Mouse (Mus musculus) thymus, postnatal 0 days (tissue): ENCODE data around the gene Zbtb20. TPM values are rescaled to one million over a fixed set of nuclear protein-coding genes. Genes with fewer than 3 reads are reported as not detected.

Source experiments
- DNase-seq: peaks from one replicate; pipeline ENCODE4 v3.0.0-alpha.2; 2015; ENCODE audit warnings: low spot score
- polyA plus RNA-seq: library from polyadenylated mRNA; unstranded; fragments of >200 nt; fragmentation: Nextera tagmentation; extraction: Ambion mirVana; gene quantifications from 2 replicates; pipeline ENCODE4 v1.2.1, GENCODE M21; 2015

The Zbtb20 gene
- polyA plus RNA-seq, 1 experiment from 2014 or later: 15.5 TPM

DNA sequence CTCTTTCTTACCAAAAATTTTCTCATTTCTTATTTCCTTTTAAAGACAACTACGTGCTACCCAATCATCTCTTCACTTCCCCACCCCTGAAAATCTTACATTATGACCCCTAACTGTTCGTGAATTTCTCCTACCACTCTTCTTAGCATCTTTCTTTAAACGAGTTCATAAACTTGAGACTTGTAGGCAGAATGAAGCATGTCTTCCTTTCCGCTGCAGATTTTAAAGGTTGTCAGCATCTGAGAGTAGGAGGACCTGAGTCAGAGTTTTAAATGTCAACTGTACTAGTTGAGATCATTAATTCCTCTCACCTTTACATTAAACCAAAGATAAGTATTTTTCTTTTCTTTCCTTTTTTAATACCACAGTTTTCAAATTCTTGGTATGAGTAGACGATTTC, 753.0 kb downstream of the Zbtb20 start:
- DNase-seq: no peak

- DNase-seq: no peak
Observed at GRCm38 (mm10) chr16:43631758-43632157, 756.1 kb downstream of the Zbtb20 start.

GRCm38 (mm10) chr16:43634037-43634436, 758.4 kb downstream of the Zbtb20 start:
- no peak for DNase-seq

DNA sequence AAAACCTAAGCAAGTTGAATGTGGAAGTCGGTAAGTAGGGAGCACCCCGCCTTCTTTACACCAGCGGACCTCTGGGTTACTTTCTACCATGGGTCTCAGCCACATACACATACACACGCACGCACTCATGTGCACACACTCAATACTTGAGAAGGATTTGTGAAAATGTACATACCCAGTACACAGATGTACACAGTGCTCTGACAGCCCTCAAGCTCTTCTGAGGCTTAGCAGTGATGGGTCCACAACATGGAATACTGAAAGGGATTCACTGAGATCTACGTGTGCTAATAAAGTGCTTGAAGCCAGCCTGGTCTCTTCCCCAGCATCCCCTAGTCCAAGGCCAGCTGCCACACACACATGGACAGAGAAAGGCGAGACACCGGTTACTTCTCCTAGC, 761.6 kb downstream of the Zbtb20 start:
- DNase-seq: no peak

DNA sequence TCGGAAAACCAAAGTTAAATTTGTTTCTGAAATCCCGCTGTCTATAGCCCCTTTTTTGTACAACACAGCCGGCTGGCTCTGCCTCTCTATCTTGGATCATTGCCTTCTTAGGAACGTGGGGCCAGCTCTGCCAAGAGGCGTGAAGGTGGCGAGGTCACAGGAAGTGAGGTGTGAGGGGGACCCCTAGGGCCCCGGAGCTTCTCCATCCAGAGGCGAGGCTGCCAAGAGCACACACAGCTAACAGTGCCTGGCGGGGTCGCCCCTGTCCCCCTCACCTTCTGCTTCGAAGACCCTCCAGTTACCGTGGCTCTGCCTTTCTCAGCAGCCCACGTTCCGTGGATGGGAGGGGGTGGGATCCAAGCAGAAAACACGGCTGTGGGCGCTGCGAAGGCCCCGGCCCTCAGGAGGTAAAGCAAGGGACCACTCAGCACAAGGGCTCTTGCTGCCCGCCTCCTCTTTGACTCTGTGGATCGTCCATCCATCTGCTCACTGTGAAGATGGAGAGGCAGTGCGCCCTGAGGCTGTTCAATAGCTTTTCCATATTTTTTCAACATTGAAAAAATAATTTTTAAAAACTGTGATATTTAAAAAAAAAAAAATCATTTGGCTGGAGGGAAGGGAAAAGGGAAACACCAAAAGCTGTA, 762.8 kb downstream of the Zbtb20 start:
- no peak for DNase-seq

DNA sequence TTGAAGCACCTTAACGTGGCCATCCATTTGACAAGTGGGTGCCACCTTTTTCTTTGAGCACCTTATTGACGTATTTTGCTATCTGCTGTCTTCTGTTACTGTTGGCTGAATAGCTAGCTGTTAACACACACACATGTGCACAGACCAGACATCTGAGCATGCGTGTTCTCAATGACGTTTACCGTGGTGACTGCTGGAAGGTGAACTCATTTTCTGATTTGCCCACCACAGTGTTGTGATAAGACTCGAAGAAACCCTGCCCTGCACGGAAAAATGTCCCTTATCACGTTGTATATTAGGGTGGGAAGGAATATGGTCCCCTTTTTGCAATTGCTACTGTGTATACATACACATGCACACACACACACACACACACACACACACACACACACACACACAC, 765.5 kb downstream of the Zbtb20 start:
- DNase-seq: no peak

DNA sequence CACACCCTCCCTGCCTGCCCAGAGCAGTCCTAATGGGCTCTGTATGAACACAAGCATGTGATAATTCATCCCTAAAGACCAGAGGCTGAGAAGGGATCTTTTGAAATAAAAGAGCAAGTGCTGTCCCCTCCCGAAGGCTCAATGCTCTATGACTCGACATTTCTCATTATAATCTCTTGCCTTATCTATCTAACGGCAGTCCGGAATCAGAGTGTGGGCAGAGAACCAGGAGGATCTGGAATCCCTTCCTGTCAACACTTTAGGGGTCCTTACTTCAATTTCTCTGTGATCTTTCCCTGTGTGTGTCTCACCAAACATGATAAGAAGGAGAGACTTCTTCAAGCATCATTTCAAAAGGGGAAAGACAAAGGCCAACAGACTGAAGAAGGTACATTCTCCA, 770.2 kb downstream of the Zbtb20 start:
- no peak for DNase-seq

DNA sequence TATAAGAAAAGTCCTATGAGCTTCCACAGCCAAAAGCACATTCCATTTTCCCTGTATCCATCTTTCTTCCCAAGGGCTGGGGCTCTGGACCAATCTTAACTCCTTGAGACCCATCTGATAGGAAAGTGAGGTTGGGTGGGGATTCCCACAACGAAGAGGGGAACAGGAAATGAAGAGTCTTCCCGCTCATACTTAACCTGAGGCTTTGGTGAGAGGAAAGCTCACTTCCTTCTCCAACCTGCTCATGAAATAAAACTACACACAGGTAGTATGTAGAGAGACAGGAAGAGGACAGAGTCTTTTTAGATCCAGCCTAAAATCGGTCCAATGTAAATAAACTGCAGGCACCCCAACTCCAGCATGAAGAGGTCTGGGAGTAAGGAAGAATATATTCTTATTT, 771.3 kb downstream of the Zbtb20 start:
- DNase-seq: no peak

DNA sequence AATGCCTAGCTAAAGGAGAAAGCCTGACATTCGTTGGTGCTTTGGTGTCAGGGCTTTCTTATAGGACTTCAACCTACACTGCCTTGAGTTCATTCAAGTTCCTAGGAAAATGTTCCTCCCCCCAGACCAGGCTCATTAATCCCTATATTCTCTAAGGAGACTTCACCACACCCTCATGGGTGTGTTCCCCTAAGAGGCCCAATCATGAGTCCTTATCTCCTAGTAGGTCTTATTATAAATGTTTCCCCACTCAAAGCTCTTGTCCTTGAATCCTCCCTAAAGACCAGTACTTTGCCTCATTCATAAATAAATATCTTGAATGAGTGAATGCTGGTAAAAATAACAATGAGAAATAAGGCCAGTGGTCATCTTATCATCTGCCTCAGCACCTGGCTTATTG, 772.0 kb downstream of the Zbtb20 start:
- no peak for DNase-seq

GRCm38 (mm10) chr16:43650355-43651080, 774.8 kb downstream of the Zbtb20 start:
- DNase-seq: peak; percentile 8

DNA sequence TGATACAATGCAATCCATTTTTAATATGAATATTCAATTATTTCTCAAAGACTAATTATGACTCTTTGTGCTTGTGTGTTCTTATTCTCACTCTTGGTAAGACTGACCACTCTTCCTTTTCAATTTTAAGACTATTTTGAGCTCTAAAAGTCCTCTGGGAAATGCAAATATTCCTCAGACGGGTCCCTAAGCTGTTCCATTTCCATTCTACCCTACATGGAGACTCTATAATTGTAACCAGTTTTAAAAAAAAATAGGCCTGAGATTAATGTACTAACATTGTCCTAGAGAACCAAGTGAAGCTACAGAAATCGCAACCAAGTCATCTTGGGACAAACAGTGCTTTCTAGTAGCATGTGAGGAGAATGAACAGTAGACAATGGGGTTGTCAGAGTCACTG, 777.6 kb downstream of the Zbtb20 start:
- DNase-seq: no peak

DNA sequence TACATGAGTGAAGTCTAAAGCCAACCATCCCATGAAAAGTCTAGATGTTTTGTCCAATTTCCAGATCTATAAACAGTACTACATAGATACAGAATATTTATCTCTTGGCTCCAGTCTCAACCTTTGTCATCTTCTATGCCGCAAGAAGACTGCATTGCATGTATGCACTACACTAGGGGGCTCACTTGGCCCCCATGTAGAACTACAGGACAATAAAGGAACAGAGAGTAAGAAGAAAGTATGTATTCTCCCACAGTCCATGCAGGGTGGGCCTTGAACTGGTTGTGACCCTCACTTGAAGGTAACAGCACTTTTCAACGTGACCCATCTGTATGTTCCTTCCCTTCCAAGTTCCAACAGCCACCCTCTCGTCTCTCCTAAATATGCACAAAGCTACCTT, 778.6 kb downstream of the Zbtb20 start:
- no peak for DNase-seq

GRCm38 (mm10) chr16:43655183-43655787, 779.6 kb downstream of the Zbtb20 start:
- DNase-seq: no peak

DNA sequence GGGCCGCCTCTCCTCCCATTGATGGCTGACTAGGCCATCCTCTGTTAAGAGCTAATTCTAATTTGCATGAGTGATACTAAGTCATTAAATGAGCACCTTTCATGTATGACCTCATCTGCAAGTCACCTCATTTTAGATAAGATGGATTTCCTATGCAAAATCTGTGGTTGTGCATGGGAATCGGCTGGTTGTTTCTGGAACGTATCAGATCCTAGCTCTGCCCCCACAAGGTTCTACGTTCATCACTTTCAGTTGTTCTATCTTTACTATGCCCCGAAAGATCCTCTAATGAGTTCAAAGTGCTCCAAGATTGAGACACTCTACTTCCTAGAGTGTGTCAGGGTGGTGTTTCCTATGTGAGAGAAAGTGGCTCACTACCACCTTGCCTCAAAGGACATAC, 785.9 kb downstream of the Zbtb20 start:
- DNase-seq: no peak

DNA sequence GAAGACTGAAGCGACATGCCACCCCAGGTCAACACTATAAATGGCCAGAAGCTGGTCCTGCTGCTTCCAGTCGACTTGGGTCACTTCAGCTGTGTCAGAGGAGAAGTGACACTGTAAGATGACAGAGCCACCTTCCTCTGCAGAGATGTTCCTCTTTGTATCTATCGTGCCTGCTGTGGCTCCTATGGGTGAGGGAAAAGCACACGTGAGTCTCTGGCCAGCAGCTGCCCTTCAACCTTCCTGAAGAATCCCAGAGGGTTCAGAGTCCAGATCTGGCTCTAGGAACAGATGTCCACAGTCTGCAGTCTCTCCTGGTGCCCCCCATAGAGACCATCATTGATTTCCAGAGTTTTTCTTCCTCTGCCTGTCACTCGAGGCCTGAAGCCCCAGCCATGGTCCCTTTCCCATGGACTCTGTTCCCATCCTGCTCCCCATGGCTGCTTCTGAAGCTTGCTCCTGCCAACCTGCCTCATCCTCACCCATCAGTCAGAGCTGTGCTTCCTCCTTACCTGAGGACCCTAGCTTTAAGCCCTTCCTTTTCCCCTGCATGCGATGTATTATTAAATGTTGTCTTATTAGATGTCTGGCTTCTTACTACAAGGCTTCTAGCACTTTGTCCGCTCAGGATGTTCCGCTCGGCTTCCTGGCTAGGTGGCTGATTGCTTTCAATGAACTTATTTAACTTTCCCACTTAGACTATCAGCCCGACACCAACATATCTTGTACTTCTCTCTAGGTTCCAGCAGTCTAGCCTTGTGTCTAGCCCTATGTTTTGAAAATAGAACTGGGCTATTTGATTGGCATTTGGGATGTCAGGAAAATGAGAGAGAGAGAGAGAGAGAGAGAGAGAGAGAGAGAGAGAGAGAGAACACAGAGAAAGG, 786.7 kb downstream of the Zbtb20 start:
- no peak for DNase-seq

- DNase-seq: peak; percentile 56
Observed at GRCm38 (mm10) chr16:43663978-43664579, 788.4 kb downstream of the Zbtb20 start, which contains the start of gene Tigit. Tigit (minus strand) TSS chr16:43664146.

GRCm38 (mm10) chr16:43664861-43665260, 789.2 kb downstream of the Zbtb20 start:
- no peak for DNase-seq

- DNase-seq: no peak
Observed at GRCm38 (mm10) chr16:43668294-43668693, 792.6 kb downstream of the Zbtb20 start.

DNA sequence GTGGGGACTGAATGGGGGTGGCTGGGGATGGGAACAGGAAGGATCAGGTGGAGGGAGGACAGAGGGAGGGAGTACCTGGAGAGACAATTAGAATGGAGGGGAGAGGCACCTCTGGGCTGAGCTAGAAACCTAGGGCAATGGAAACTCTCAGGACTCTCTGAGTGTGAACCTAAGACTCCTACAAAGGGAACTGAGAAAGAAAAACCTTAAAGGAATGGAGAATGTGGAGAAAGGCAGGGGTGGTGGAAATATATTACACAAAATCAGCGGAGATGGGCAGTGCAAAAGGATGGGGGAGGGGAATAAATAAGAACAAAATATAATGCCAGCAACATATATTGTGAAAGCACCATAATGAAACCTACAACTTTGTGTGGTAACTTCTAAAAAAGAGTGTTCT, 796.3 kb downstream of the Zbtb20 start:
- DNase-seq: no peak

DNA sequence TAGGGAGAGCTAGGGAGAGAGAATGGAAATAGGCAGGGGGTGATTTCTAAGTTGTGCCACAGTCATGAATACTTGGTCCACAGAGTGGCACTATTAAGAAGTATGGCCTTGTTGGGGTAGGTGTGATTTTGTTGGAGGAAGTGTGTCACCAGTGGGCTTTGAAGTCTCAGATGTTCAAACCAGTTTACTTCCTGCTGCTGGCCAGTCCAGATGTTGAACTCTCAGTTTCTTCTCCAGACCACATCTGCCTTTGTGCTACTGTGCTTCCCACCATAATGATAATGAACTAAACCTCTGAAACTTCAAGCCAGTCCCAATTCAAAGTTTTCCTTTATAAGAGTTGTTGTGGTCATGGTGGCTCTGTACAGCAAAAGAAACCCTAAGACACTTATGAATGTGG, 797.0 kb downstream of the Zbtb20 start:
- DNase-seq: no peak

DNA sequence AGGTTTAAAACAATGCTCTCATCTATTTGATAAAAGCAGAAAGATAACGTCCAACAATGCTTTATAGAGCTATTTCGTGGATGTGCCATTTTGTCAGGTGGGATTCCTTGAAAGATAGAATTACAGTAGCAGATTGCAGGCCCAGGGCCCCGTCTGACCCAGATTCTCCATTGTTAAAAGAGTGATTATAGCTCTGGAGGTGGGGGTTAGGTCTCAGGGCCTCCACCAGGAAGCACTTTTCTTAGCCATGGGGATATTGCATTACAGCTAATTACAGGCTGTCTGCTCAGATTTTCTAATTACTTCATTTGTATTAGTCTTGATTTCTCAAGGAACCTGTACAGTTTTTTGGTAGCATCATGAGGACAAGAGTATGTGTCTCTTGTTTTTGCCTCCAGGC, 798.7 kb downstream of the Zbtb20 start:
- DNase-seq: no peak
